Mouse (Mus musculus): Measurements from ENCODE around the gene Dcst1.

Gene Dcst1

DNA sequence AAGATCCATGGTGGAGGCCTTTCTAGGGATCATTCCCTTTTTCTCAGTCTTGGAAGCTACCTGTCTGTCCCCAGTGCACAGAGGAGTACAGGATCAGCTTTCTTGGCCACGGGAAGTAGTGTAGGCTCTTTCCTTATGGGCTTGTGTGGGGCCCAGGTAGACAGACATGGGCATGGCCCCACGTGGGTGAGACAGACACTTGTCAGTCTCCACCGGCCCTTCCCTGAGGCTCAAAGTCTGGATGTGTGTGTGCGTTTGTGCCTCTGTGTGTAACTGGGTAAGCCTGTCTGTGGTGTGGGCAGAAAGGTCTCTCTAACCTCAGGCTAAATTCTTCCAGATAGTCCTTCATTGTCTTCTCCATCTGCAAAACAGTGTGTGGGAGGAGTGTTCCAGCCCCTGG lies 59.9 kb downstream of the Dcst1 start:
- no peak for DNase-seq

DNA sequence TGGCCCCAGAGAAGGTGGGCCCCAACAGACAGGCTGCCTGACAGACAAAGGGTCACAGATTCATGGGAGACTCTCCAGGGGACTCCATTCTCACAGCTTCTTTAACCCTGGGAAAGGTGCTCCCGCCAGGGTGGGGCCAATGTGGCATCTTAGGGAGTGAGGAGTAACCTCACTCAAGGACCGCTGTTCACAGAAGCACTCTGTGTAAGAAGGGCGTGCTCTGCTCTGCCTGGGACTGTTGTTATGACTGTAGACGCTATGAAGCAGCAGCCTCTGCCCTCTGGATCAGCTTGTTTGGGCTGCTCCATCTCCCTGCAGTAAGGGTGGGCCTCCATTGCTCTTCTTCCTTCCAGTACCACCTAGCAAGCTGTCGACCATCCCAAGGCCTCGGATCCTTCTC lies 60.6 kb downstream of the Dcst1 start:
- no peak for DNase-seq

DNA sequence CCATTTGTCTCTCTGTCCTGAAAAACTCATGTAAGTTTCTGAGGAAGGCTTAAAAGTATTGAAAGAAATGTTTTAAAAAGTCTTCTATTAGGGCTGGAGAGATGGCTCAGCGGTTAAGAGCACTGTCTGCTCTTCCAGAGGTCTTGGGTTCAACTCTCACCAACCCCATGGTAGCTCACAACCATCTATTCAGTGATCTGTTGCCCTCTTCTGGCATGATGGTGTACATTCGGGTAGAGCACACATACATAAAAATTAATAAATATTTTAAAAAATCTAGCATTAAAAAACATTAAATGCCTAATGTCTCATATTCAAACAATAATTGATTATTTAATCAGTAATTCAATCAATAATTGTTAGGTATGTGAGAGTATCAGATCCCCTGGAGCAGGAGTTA lies 64.5 kb downstream of the Dcst1 start:
- DNase-seq, result no peak
